Mouse (Mus musculus): ENCODE results near the gene Rps9. TPM values are rescaled to one million over a fixed set of nuclear protein-coding genes. Genes with fewer than 3 reads are reported as not detected.

Gene Rps9
- 692 and 790 TPM in 2 replicates for polyA plus RNA-seq (2015; fragmentation: Nextera tagmentation; extraction: Ambion mirVana)

DNA sequence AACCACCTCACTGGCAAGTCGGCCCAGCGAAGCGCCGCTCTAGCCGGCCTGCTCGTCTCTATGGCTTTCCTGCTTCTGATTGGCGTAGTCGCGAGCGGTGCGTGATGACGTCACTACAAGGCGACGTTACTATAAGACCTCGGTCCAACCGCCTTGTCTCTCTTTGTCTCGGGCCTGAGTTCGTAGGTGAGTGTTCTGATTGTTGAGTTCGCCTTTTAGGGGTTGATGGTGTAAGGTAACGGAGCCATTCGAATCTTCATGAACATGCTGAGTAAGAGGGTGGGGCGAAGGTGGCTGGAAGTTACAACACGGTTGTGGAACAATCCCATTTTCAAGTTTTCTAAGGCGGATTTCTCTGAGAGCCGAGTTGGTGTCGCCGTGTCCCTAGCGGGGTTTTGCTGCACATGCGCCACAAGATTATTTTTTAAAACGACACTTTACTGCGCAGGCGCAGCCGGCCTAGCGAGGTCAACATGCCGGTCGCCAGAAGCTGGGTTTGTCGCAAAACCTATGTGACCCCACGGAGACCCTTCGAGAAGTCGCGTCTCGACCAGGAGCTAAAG lies at the start of gene Rps9:
Gene Rps9, plus strand, starts transcription at position 115 of the 563 bp plus-strand sequence.
- Histone ChIP-seq H3K27ac (replicated peaks) (peak within 1 kb of the TSS; percentile 93), H3K4me1 (replicated peaks) (peaks cover 31% of the 10 kb centered on the region), H3K36me3 (replicated peaks) (peaks cover 42% of the 10 kb centered on the region), H3K4me3 (replicated peaks) (peak within 1 kb of the TSS; percentile 75), H3K4me2 (peak within 1 kb of the TSS; percentile 83), H3K9me3 (replicated peaks) (no peaks in the 10 kb centered on the region), H3K27me3 (no peaks in the 10 kb centered on the region), H3K9ac (peak within 1 kb of the TSS; percentile 66)
- WGBS (ENCODE audit: insufficient replicate concordance) = 1% methylated on average over 42 of the region's 42 CpGs
- peak; percentile 89 for ATAC-seq (ENCODE audit: insufficient read depth)

GRCm38 (mm10) chr7:3656966-3657365 lies 46.8 kb upstream of the Rps9 start:
- no peak overlapping the region for H3K27ac ChIP-seq (replicated peaks)
- no peaks in the 10 kb centered on the region for H3K9me3 ChIP-seq (replicated peaks)
- H3K27me3 ChIP-seq = no peaks in the 10 kb centered on the region
- peaks cover 100% of the 10 kb centered on the region for H3K36me3 ChIP-seq (replicated peaks)
- no peak for ATAC-seq (ENCODE audit: insufficient read depth)
- H3K4me2 ChIP-seq = no peak overlapping the region
- no peaks in the 10 kb centered on the region for H3K4me1 ChIP-seq (replicated peaks)
- WGBS (ENCODE audit: insufficient replicate concordance) = 81% methylated on average over 4 of the region's 4 CpGs
- no peak overlapping the region for H3K9ac ChIP-seq
- no peak overlapping the region for H3K4me3 ChIP-seq (replicated peaks)

- 93% methylated on average over 14 of the region's 14 CpGs for WGBS (ENCODE audit: insufficient replicate concordance)
- no peak overlapping the region for H3K4me3 ChIP-seq (replicated peaks)
- peaks cover 7% of the 10 kb centered on the region for H3K4me1 ChIP-seq (replicated peaks)
- no peak overlapping the region for H3K27ac ChIP-seq (replicated peaks)
- no peak overlapping the region for H3K4me2 ChIP-seq
- ATAC-seq (ENCODE audit: insufficient read depth) = no peak
- no peaks in the 10 kb centered on the region for H3K27me3 ChIP-seq
- H3K9me3 ChIP-seq (replicated peaks) = no peaks in the 10 kb centered on the region
- peaks cover 98% of the 10 kb centered on the region for H3K36me3 ChIP-seq (replicated peaks)
- H3K9ac ChIP-seq = no peak overlapping the region
Observed at GRCm38 (mm10) chr7:3658578-3658977, 45.2 kb upstream of the Rps9 start.

DNA sequence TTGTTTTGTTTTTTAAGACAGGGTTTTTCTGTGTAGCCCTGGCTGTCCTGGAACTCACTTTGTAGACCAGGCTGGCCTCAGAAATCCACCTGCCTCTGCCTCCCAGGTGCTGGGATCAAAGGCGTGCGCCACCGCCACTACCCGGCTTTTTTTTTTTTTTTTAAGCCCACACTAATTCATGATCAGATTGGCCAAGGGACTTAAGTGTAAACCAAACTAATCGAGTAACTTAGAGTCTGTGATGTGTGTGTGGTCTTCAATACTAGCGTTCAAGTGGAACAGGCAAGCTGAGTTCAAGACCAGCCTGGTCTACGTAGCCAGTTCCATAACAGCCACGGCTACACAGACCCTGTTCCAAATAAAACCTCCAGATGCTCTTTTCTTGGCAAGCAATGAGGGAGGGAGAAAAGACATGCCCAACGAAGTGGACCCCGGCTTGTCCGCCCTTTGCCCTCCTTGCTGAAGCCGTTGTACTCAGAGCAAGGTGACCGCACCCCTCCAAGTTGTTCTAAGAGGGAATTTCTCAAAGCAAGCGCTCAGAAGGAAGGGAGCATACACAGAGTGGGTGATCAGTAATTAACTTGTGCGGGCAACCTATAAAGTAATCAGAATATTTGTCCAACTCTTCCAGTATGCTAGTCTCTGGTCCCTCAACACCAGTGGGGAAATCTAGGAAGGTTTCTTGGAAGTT lies 39.1 kb upstream of the Rps9 start:
- peak; percentile 45 for ATAC-seq (ENCODE audit: insufficient read depth)
- Histone ChIP-seq H3K4me3 (replicated peaks) (peak overlapping the region; percentile 74), H3K9ac (peak overlapping the region; percentile 81), H3K36me3 (replicated peaks) (peaks cover 40% of the 10 kb centered on the region), H3K4me1 (replicated peaks) (peaks cover 42% of the 10 kb centered on the region), H3K4me2 (peak overlapping the region; percentile 91), H3K27ac (replicated peaks) (peak overlapping the region; percentile 93), H3K9me3 (replicated peaks) (no peaks in the 10 kb centered on the region), H3K27me3 (no peaks in the 10 kb centered on the region)
- 22% methylated on average over 15 of the region's 15 CpGs for WGBS (ENCODE audit: insufficient replicate concordance)

DNA sequence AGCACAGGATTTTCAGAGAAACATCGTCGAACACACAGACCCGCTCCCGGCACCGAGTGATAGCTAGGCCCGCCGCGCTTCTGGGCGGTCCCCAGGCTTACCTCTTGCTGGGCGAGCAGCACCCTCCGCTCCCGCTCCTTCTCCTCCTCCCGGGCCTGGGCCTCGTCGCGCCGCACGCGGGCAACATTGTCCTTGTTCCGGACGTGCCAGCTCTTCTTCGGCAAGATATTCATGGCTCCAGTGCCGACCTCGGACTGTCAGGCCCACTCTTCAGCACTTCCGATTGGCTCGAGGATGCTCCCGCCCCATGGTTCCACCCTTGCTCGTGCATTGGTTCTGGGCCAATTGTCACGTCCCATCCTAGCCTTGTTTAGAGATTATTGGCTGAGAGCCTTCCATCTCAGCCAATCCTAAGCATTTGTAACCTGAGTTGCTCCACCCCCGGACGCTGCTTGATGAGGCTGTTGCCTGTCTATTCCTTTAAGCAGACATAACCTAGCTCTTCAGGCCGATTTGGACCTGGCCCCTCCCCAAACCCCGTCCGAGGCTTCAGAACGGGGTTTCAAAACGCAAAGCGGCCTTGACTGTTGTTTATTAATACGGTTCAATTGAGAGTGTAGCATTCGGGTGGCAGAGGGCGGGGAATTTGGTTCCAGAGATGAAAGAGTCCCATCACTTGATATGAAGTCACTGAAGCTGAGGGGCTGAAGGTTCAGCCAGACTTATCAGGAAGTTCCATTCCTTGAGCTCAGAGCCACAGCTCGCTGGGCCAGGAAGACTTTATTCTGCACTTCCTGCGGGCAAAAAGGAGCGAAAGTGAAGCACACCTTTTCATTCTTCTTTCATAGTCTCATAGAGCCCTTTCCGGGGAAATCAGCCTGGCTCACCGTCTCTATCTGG lies 38.3 kb upstream of the Rps9 start, which contains the start of gene Leng1:
Gene Leng1, minus strand, starts transcription at position 626 of the 900 bp plus-strand sequence.
- peak within 1 kb of the TSS; percentile 93 for H3K27ac ChIP-seq (replicated peaks)
- WGBS (ENCODE audit: insufficient replicate concordance) = 3% methylated on average over 45 of the region's 45 CpGs
- H3K4me2 ChIP-seq = peak within 1 kb of the TSS; percentile 91
- no peaks in the 10 kb centered on the region for H3K9me3 ChIP-seq (replicated peaks)
- ATAC-seq (ENCODE audit: insufficient read depth) = peak; percentile 98
- H3K4me3 ChIP-seq (replicated peaks) = peak within 1 kb of the TSS; percentile 74
- peaks cover 32% of the 10 kb centered on the region for H3K36me3 ChIP-seq (replicated peaks)
- H3K9ac ChIP-seq = peak within 1 kb of the TSS; percentile 81
- no peaks in the 10 kb centered on the region for H3K27me3 ChIP-seq
- peaks cover 42% of the 10 kb centered on the region for H3K4me1 ChIP-seq (replicated peaks)

- WGBS (ENCODE audit: insufficient replicate concordance) = 22% methylated on average over 14 of the region's 14 CpGs
- Histone ChIP-seq H3K9ac (peak overlapping the region; percentile 37), H3K9me3 (replicated peaks) (no peaks in the 10 kb centered on the region), H3K36me3 (replicated peaks) (peaks cover 17% of the 10 kb centered on the region), H3K4me1 (replicated peaks) (peaks cover 42% of the 10 kb centered on the region), H3K4me3 (replicated peaks) (peak overlapping the region; percentile 74), H3K4me2 (peak overlapping the region; percentile 91), H3K27ac (replicated peaks) (peak overlapping the region; percentile 93), H3K27me3 (no peaks in the 10 kb centered on the region)
- peak; percentile 8 for ATAC-seq (ENCODE audit: insufficient read depth)
Observed at GRCm38 (mm10) chr7:3666921-3667391, 36.8 kb upstream of the Rps9 start.

DNA sequence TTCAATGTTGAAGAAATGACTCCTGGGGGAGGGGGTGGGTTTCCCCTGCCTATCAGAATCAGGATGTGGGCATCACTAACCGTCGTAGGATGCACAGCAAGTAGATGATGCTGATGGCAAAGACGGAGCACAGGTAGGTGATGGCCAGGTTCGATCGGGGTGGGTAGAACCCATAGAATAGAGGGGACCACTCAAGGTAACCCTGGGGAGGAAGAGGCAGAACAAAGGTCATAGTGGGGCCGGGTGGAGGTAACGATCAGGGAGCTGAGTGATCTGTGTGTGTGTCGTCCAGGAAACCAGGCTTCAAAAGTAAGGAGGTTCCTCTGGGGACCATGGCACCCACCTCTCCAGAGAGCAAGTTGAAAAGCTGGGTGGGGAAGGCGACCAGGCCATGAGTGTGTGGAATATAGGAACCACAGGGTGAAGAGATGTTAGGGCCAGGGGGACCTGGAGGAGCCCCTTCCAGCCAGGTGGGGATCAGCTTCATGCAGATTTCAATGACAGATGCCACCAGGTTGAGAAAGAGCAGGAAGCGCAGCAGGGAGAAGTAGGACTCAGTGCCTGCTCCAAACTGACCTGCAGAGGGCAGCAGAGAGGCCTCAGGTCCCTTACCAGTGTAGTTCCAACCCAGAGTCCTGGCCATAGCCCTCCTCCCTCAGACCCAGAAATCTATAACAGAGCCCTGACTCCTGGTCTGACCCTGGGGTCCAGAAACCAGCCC lies 29.1 kb upstream of the Rps9 start:
- Histone ChIP-seq H3K27ac (replicated peaks) (no peak overlapping the region), H3K4me1 (replicated peaks) (no peaks in the 10 kb centered on the region; the same call in 1 of the 2 replicates), H3K9me3 (replicated peaks) (no peaks in the 10 kb centered on the region), H3K4me3 (replicated peaks) (no peak overlapping the region), H3K27me3 (no peaks in the 10 kb centered on the region), H3K4me2 (no peak overlapping the region), H3K9ac (no peak overlapping the region), H3K36me3 (replicated peaks) (no peaks in the 10 kb centered on the region)
- 40% methylated on average over 10 of the region's 10 CpGs for WGBS (ENCODE audit: insufficient replicate concordance)
- ATAC-seq (ENCODE audit: insufficient read depth) = peak; percentile 70

DNA sequence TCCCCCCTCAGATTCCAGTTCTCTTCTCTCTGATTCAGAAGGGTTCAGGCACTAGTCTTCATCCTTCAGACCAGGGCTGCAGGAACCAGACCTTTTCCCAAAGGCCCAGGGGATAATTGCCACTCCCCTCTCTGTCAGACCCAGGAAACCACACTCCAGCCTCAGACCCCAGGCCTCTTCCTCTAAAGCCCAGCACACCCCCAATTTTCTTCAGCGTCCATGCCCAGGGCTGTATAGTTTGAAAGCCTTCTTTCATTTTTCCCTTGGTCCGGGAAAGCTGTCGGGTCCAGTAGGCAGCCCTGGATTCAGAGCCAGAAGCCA lies 28.6 kb upstream of the Rps9 start:
- WGBS (ENCODE audit: insufficient replicate concordance) = 54% methylated on average over 3 of the region's 3 CpGs
- ATAC-seq (ENCODE audit: insufficient read depth) = no peak
- H3K9ac ChIP-seq = no peak overlapping the region
- H3K27ac ChIP-seq (replicated peaks) = no peak overlapping the region
- 0 out of 2 replicates have a peak, but pooled peaks cover under 1% of the 10 kb centered on the region for H3K36me3 ChIP-seq (replicated peaks)
- H3K27me3 ChIP-seq = no peaks in the 10 kb centered on the region
- no peak overlapping the region for H3K4me3 ChIP-seq (replicated peaks)
- H3K4me2 ChIP-seq = no peak overlapping the region
- no peaks in the 10 kb centered on the region for H3K9me3 ChIP-seq (replicated peaks)
- no peaks in the 10 kb centered on the region; the same call in 1 of the 2 replicates for H3K4me1 ChIP-seq (replicated peaks)

GRCm38 (mm10) chr7:3676371-3676770 lies 27.4 kb upstream of the Rps9 start:
- WGBS (ENCODE audit: insufficient replicate concordance) = 70% methylated on average over 12 of the region's 12 CpGs
- H3K4me1 ChIP-seq (replicated peaks) = no peaks in the 10 kb centered on the region; the same call in 1 of the 2 replicates
- no peak overlapping the region for H3K4me2 ChIP-seq
- no peaks in the 10 kb centered on the region for H3K27me3 ChIP-seq
- no peak overlapping the region for H3K27ac ChIP-seq (replicated peaks)
- no peak overlapping the region for H3K9ac ChIP-seq
- no peak overlapping the region for H3K4me3 ChIP-seq (replicated peaks)
- no peaks in the 10 kb centered on the region for H3K9me3 ChIP-seq (replicated peaks)
- no peak for ATAC-seq (ENCODE audit: insufficient read depth)
- H3K36me3 ChIP-seq (replicated peaks) = 0 out of 2 replicates have a peak, but pooled peaks cover 6% of the 10 kb centered on the region

- Histone ChIP-seq H3K27ac (replicated peaks) (no peak within 1 kb of the TSS), H3K36me3 (replicated peaks) (0 out of 2 replicates have a peak, but pooled peaks cover 6% of the 10 kb centered on the region), H3K9ac (no peak within 1 kb of the TSS), H3K4me1 (replicated peaks) (no peaks in the 10 kb centered on the region; the same call in 1 of the 2 replicates), H3K4me2 (no peak within 1 kb of the TSS), H3K9me3 (replicated peaks) (no peaks in the 10 kb centered on the region), H3K4me3 (replicated peaks) (no peak within 1 kb of the TSS), H3K27me3 (no peaks in the 10 kb centered on the region)
- no peak for ATAC-seq (ENCODE audit: insufficient read depth)
- WGBS (ENCODE audit: insufficient replicate concordance) = 63% methylated on average over 9 of the region's 9 CpGs
Observed at GRCm38 (mm10) chr7:3677342-3677741, 26.5 kb upstream of the Rps9 start, which contains the start of gene Tmc4. Gene Tmc4, minus strand, starts transcription at chr7:3677553.

Measured in liver, embryonic 15.5 days (tissue).